Mouse (Mus musculus) E14TG2a.4 (cell line): Measurements from ENCODE around the gene Gm20683.

Experiments used
- CTCF ChIP-seq: conservative IDR thresholded peaks from 2 replicates; pipeline ENCODE4 v1.5.1; 2014; ENCODE audit warnings: low read length
- NANOG ChIP-seq: IDR thresholded peaks from 2 replicates; pipeline ENCODE4 v1.6.1; 2014; ENCODE audit warnings: borderline replicate concordance, low read length, mixed read lengths
- POU5F1 ChIP-seq: IDR thresholded peaks from 2 replicates; pipeline ENCODE4 v1.6.1; 2014; ENCODE audit warnings: low read length, borderline replicate concordance

DNA sequence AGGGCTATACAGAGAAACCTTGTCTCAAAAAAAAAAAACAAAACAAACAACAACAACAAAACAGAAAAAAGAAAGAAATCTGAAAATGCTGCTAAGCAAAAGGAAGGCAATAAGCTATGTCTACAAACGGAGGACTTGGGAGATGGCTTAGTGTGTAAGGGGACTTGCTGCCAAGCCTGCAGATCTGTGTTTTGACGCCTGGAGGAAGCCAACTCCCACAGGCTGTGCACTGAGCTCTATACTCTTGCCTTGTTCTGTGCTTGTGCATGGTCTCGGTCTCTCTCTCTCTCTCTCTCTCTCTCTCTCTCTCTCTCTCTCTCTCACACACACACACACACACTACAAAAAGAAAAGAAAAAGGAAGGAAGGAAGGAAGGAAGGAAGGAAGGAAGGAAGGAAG is 47.3 kb upstream of the Gm20683 start:
- TF ChIP-seq CTCF (no peak), POU5F1 (no peak), NANOG (no peak)
